Mouse (Mus musculus) MEL (cell line): Measurements from ENCODE around the gene Gm15217. TPM values are rescaled to one million over a fixed set of nuclear protein-coding genes. Genes with fewer than 3 reads are reported as not detected.

Experiments used
- DNase-seq: peaks from one replicate; pipeline ENCODE4 v3.0.0; 2011; ENCODE audit warnings: low read depth, low spot score
- H3K27ac ChIP-seq: 2 replicates; pipeline ENCODE4 v1.5.1; 2012; ENCODE audit warnings: low read depth, mild to moderate bottlenecking, control low read depth, low read length, moderate library complexity; ENCODE audit not compliant: control insufficient read depth
- H3K27me3 ChIP-seq, 2 experiments: fragments of 150-350 bp in 1 of 2; sonication (generic) in 1 of 2; 2 replicates each; pipeline ENCODE4 v1.6.1; 2012; ENCODE audit warnings: low read length in 2 of 2, mild to moderate bottlenecking in 2 of 2, improper control_type of control experiment in 1 of 2, moderate library complexity in 1 of 2; ENCODE audit not compliant: insufficient read depth in 2 of 2, control insufficient read depth in 1 of 2
- H3K36me3 ChIP-seq, 2 experiments: 2 replicates each; pipeline ENCODE4 v1.6.1; 2012 to 2014; ENCODE audit warnings: low read length in 2 of 2, improper control_type of control experiment in 1 of 2, inconsistent platforms in 1 of 2, mild to moderate bottlenecking in 1 of 2; ENCODE audit not compliant: insufficient read depth in 2 of 2, control insufficient read depth in 1 of 2
- H3K4me1 ChIP-seq, 2 experiments: fragments of 150-350 bp in 1 of 2; sonication (generic) in 1 of 2; 2 replicates each; pipeline ENCODE4 v1.6.1; 2012; ENCODE audit warnings: low read length in 2 of 2, improper control_type of control experiment in 1 of 2, mild to moderate bottlenecking in 1 of 2; ENCODE audit not compliant: insufficient read depth in 2 of 2, control insufficient read depth in 1 of 2
- H3K4me3 ChIP-seq, 2 experiments: fragments of 150-350 bp in 1 of 2; sonication (generic) in 1 of 2; 2 replicates each; pipeline ENCODE4 v1.5.1; 2012; ENCODE audit warnings: low read depth in 2 of 2, low read length in 2 of 2, mild to moderate bottlenecking in 2 of 2, moderate library complexity in 2 of 2, control low read depth in 1 of 2, improper control_type of control experiment in 1 of 2; ENCODE audit not compliant: control insufficient read depth in 1 of 2, insufficient read depth in 1 of 2
- H3K79me2 ChIP-seq: 2 replicates; pipeline ENCODE4 v1.6.1; 2012; ENCODE audit warnings: mild to moderate bottlenecking, low read length, moderate library complexity; ENCODE audit not compliant: control insufficient read depth, poor library complexity, insufficient read depth
- H3K9ac ChIP-seq: 2 replicates; pipeline ENCODE4 v1.6.1; 2012; ENCODE audit warnings: low read depth, mild to moderate bottlenecking, control low read depth, low read length, moderate library complexity; ENCODE audit not compliant: control insufficient read depth, poor library complexity, severe bottlenecking
- H3K9me3 ChIP-seq: fragments of 150-350 bp; sonication (generic); replicated peaks from 2 replicates; pipeline ENCODE4 v1.6.1; 2012; ENCODE audit warnings: mild to moderate bottlenecking, low read length, improper control_type of control experiment, moderate library complexity; ENCODE audit not compliant: insufficient read depth
- BHLHE40 ChIP-seq: IDR thresholded peaks from 2 replicates; pipeline ENCODE4 v1.6.1; 2012; ENCODE audit warnings: low read depth, mild to moderate bottlenecking, inconsistent platforms, low read length, improper control_type of control experiment, borderline replicate concordance
- CTCF ChIP-seq, 3 experiments: IDR thresholded peaks in 2 of 3; conservative IDR thresholded peaks in 1 of 3; 2 replicates each; pipeline ENCODE4 v1.5.1; 2011 to 2012; ENCODE audit warnings: low read length in 3 of 3, low read depth in 2 of 3, mild to moderate bottlenecking in 2 of 3, improper control_type of control experiment in 1 of 3, inconsistent platforms in 1 of 3, mixed read lengths in 1 of 3, moderate library complexity in 1 of 3; ENCODE audit not compliant: control insufficient read depth in 1 of 3, insufficient read depth in 1 of 3, poor library complexity in 1 of 3, severe bottlenecking in 1 of 3
- E2F4 ChIP-seq: IDR thresholded peaks from 2 replicates; pipeline ENCODE4 v1.6.1; 2011; ENCODE audit warnings: low read depth, low read length, improper control_type of control experiment, borderline replicate concordance
- GABPA ChIP-seq: IDR thresholded peaks from 2 replicates; pipeline ENCODE4 v1.6.1; 2012; ENCODE audit warnings: low read depth, mild to moderate bottlenecking, inconsistent platforms, low read length, improper control_type of control experiment, moderate library complexity
- HCFC1 ChIP-seq: IDR thresholded peaks from 2 replicates; pipeline ENCODE4 v1.6.1; 2012; ENCODE audit warnings: low read depth, mild to moderate bottlenecking, inconsistent platforms, low read length, improper control_type of control experiment, moderate library complexity
- KAT2A ChIP-seq: conservative IDR thresholded peaks from 2 replicates; pipeline ENCODE4 v1.6.1; 2012; ENCODE audit warnings: low read depth, low read length, improper control_type of control experiment, inconsistent platforms
- MXI1 ChIP-seq: IDR thresholded peaks from 2 replicates; pipeline ENCODE4 v1.6.1; 2011; ENCODE audit warnings: mild to moderate bottlenecking, low read depth, low read length, improper control_type of control experiment
- POLR2A ChIP-seq, 2 experiments: IDR thresholded peaks; 2 replicates each; pipeline ENCODE4 v1.6.1; 2011 to 2012; ENCODE audit warnings: low read length in 2 of 2, mild to moderate bottlenecking in 2 of 2, control low read depth in 1 of 2, improper control_type of control experiment in 1 of 2, low read depth in 1 of 2, moderate library complexity in 1 of 2; ENCODE audit not compliant: control insufficient read depth in 1 of 2, insufficient read depth in 1 of 2, poor library complexity in 1 of 2
- POLR2AphosphoS2 ChIP-seq: IDR thresholded peaks from 2 replicates; pipeline ENCODE4 v1.6.1; 2011; ENCODE audit warnings: low read length, improper control_type of control experiment
- POLR2AphosphoS5 ChIP-seq: IDR thresholded peaks from 2 replicates; pipeline ENCODE4 v1.6.1; 2012; ENCODE audit warnings: low read depth, borderline replicate concordance, mild to moderate bottlenecking, inconsistent platforms, low read length, moderate library complexity, mixed read lengths
- RAD21 ChIP-seq: IDR thresholded peaks from 2 replicates; pipeline ENCODE4 v1.6.1; 2011; ENCODE audit warnings: mild to moderate bottlenecking, low read depth, low read length, improper control_type of control experiment
- RCOR1 ChIP-seq: IDR thresholded peaks from 2 replicates; pipeline ENCODE4 v1.6.1; 2012; ENCODE audit warnings: low read depth, mild to moderate bottlenecking, inconsistent platforms, low read length, improper control_type of control experiment
- SIN3A ChIP-seq: IDR thresholded peaks from 2 replicates; pipeline ENCODE4 v1.6.1; 2012; ENCODE audit warnings: low read length, improper control_type of control experiment, inconsistent platforms
- SMC3 ChIP-seq: IDR thresholded peaks from 2 replicates; pipeline ENCODE4 v1.6.1; 2011; ENCODE audit warnings: low read depth, low read length, improper control_type of control experiment
- TBP ChIP-seq: IDR thresholded peaks from 2 replicates; pipeline ENCODE4 v1.8.0; 2011; ENCODE audit warnings: low read depth, low read length, improper control_type of control experiment
- UBTF ChIP-seq: IDR thresholded peaks from 2 replicates; pipeline ENCODE4 v1.6.1; 2012; ENCODE audit warnings: low read depth, mild to moderate bottlenecking, inconsistent platforms, low read length, improper control_type of control experiment, moderate library complexity, borderline replicate concordance; ENCODE audit not compliant: insufficient read depth
- USF2 ChIP-seq, 2 experiments: IDR thresholded peaks; 2 replicates each; pipeline ENCODE4 v1.6.1; 2011 to 2012; ENCODE audit warnings: improper control_type of control experiment in 2 of 2, low read length in 2 of 2, borderline replicate concordance in 1 of 2, inconsistent platforms in 1 of 2, low read depth in 1 of 2, mild to moderate bottlenecking in 1 of 2; ENCODE audit not compliant: insufficient read depth in 1 of 2
- ZC3H11A ChIP-seq: IDR thresholded peaks from 2 replicates; pipeline ENCODE4 v1.6.1; 2012; ENCODE audit warnings: low read depth, mild to moderate bottlenecking, inconsistent platforms, low read length, improper control_type of control experiment
- ZNF384 ChIP-seq: IDR thresholded peaks from 2 replicates; pipeline ENCODE4 v1.6.1; 2012; ENCODE audit warnings: low read depth, mild to moderate bottlenecking, inconsistent platforms, low read length, improper control_type of control experiment
- polyA plus RNA-seq, 2 experiments: library from polyadenylated mRNA; stranded (reverse) in 1 of 2; unstranded in 1 of 2; fragments of >175 nt in 1 of 2; fragments of >200 nt in 1 of 2; gene quantifications; 2 replicates each; pipeline versions ENCODE4 v1.2.1 to v1.2.4; 2012; ENCODE audit warnings: low replicate concordance in 2 of 2, low read depth in 1 of 2; ENCODE audit not compliant: insufficient read length in 2 of 2, insufficient read depth in 1 of 2, missing spikeins in 1 of 2
- total RNA-seq: library from RNA; depleted of rRNA; stranded (reverse); fragments of 300-350 nt; gene quantifications from 2 replicates; pipeline ENCODE4 v1.2.3, GENCODE M21; 2012

The Gm15217 gene
- total and polyA plus RNA-seq, 3 experiments = not detected

- H3K4me1 ChIP-seq = no peaks in the 10 kb centered on the region
- TF ChIP-seq POLR2A (IDR thresholded peaks at IDR 0.05; ENCODE audit: control insufficient read depth in 1 of 2, insufficient read depth in 1 of 2, low read depth in 1 of 2, low read length in 2 of 2, poor library complexity in 1 of 2) = no peak
- no peak for TF ChIP-seq GABPA
- TF ChIP-seq TBP = no peak
- TF ChIP-seq ZNF384 = no peak
- TF ChIP-seq KAT2A = no peak
- TF ChIP-seq POLR2AphosphoS2 = no peak
- H3K9me3 ChIP-seq = no peaks in the 10 kb centered on the region
- H3K27me3 ChIP-seq = no peaks in the 10 kb centered on the region; a peak in 1 of 4 replicates
- no peak for DNase-seq
- no peaks in the 10 kb centered on the region for H3K79me2 ChIP-seq
- no peaks in the 10 kb centered on the region for H3K36me3 ChIP-seq
- H3K27ac ChIP-seq = no peak overlapping the region
- no peak overlapping the region for H3K4me3 ChIP-seq
- no peak overlapping the region for H3K9ac ChIP-seq
These were observed 12.5 kb downstream of the Gm15217 start for GRCm38 (mm10) chr14:46391621-46392170.

GRCm38 (mm10) chr14:46398091-46398695 lies 19.0 kb downstream of the Gm15217 start:
- TF ChIP-seq BHLHE40 (no peak), E2F4 (no peak)
- TF ChIP-seq, all 39 proteins: peak for 0
- no peak overlapping the region for H3K4me3 ChIP-seq
- DNase-seq = no peak
- no peaks in the 10 kb centered on the region for H3K79me2 ChIP-seq
- H3K9me3 ChIP-seq = no peaks in the 10 kb centered on the region
- H3K4me1 ChIP-seq = no peaks in the 10 kb centered on the region
- no peaks in the 10 kb centered on the region for H3K27me3 ChIP-seq
- no peaks in the 10 kb centered on the region for H3K36me3 ChIP-seq
- no peak overlapping the region for H3K27ac ChIP-seq
- no peak overlapping the region for H3K9ac ChIP-seq

- H3K27me3 ChIP-seq = no peaks in the 10 kb centered on the region
- no peak overlapping the region for H3K27ac ChIP-seq
- H3K9me3 ChIP-seq = no peaks in the 10 kb centered on the region
- H3K36me3 ChIP-seq = no peaks in the 10 kb centered on the region
- H3K4me1 ChIP-seq = no peaks in the 10 kb centered on the region
- no peak for DNase-seq
- H3K9ac ChIP-seq = no peak overlapping the region
- TF ChIP-seq POLR2AphosphoS5 (no peak), HCFC1 (no peak), SIN3A (no peak), RCOR1 (no peak), USF2 (IDR thresholded peaks at IDR 0.05; ENCODE audit: borderline replicate concordance in 1 of 2, insufficient read depth in 1 of 2, low read depth in 1 of 2, low read length in 2 of 2) (no peak), UBTF (no peak), CTCF (IDR thresholded peaks at IDR 0.05 in 2 of 3, conservative IDR thresholded peaks at IDR 0.05 in 1 of 3; ENCODE audit: control insufficient read depth in 1 of 3, insufficient read depth in 1 of 3, low read depth in 2 of 3, low read length in 3 of 3, poor library complexity in 1 of 3, severe bottlenecking in 1 of 3) (no peak), MXI1 (no peak), ZC3H11A (no peak), SMC3 (no peak), RAD21 (no peak)
- TF ChIP-seq, all 39 proteins: peak for 0
- H3K79me2 ChIP-seq = no peaks in the 10 kb centered on the region
- no peak overlapping the region for H3K4me3 ChIP-seq
These were observed 20.7 kb downstream of the Gm15217 start for GRCm38 (mm10) chr14:46399925-46400324.
